Mouse (Mus musculus): ENCODE measurements around the gene Inpp5a.

The Inpp5a gene

DNA sequence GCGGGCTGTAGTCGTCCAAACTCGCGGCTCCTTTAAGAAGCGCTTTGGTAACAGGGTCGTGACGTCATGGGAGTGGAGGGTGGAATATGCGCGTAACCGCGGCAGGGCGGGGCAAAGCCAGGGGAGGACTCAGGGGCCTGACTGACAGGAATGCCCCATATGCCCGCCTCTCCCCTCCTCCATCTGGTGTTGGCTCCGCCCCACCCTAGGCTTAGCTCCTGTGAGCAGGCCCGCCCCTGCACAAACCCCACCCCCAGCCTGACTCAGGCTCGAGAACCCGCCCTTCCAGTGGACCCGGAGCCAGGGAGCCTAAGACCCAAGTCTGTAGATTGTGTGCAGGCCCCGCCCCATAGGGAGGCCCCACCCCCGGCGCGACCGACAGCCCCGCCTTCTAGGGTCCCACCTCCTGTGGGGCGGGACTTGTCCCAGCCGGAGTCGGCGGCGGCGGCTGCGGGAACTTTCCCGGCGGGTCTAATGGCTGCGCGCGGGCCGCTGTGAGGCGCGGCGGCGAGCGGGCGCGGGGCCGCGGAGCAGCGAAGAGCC lies at the start of gene Inpp5a:
Gene Inpp5a (plus strand): TSS at position 440 of the 543 bp plus-strand sequence.
- in situ Hi-C loops (cut with MboI, MseI) = no loop called here

DNA sequence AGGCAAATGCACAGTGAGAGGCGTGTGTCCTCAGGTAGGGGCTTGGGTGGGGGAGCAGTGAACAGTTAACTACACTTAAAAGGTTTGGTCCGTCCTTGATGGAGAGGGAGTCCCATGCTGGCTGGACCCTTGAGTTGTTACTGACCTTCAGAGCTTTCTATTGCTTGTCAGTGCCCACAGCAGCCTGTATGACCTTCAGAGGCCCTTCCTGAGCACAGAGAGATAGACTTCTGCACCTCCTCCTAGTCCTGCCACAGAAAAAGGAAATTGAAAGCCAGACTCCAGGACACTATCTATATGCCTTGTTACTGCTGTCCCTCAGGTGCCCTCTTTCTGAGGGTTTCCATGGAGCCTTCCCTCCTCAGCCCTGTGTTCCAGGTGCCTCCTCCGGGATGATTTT lies 49.7 kb upstream of the Inpp5a start:
- in situ Hi-C loops (cut with MboI, MseI) = no loop called here

DNA sequence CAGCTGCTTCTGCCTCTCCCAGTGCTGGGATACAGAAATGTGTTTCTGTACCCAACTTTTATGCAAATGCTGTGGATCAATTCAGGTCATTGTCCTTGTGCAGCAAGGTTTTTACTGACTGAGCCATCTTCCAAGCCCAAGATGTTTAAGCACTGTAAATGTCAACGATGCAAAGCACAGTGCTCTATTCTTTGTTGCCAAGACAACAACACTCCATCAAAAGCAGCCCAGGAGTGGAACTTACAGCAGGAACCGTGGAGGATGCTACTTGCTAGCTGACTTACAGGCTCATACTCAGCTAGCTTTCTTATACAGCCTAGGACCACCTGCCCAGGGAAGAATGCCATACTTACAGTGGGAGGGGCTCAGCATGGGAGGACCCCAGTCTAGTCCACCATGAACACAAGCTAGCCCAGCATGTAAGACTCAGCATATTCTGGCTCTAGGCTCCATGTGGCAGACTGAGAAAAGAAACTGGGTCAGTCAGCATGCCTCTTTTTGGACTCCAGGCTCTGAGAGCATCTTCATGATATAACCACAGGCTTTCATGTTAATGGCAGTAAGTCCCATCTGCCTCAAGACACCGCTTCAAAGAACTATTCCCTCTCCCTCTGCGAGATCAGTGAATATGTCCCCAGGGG lies 47.8 kb upstream of the Inpp5a start:
- in situ Hi-C loops (cut with MboI, MseI) = no loop called here

DNA sequence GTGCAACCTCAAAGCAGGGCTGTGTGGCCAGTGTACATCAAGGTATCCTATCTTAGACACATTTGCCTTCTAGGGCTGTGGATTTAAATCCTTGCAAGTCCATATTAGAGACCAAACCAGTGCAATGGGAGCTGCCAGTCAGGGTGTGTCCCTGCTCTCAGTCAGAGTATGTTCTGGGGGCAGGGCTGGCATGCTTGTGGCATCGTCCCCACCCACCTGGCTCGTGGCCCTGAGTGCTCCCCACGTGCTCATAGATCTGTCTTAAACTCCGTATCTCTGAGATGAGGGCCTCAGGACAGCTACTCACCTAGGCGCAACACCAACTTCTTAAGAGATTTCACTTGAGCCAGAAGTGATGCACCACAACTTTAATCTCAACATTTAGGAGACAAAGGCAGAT lies 46.1 kb upstream of the Inpp5a start:
- in situ Hi-C loops (cut with MboI, MseI) = no loop called here

DNA sequence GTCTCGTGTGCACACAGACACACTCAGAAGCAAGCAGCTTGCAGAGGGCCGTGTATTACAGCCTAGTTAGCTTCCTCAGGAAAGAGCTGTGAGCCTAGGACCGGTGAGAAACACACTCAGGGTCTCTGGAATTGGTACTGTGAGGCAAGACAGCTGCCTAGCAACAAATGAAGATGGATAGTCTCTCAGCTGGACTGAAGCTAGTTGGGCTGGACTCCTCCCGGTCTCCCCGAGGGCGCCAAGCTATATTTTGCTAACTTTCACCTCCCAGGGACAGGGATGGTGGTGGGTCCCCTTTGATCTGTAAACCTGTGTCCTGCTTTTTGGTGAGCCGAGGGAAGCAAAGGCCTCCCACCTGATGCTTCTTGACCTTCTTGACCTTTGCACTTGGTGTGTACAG lies 41.9 kb upstream of the Inpp5a start:
- in situ Hi-C loops (cut with MboI, MseI) = no loop called here

DNA sequence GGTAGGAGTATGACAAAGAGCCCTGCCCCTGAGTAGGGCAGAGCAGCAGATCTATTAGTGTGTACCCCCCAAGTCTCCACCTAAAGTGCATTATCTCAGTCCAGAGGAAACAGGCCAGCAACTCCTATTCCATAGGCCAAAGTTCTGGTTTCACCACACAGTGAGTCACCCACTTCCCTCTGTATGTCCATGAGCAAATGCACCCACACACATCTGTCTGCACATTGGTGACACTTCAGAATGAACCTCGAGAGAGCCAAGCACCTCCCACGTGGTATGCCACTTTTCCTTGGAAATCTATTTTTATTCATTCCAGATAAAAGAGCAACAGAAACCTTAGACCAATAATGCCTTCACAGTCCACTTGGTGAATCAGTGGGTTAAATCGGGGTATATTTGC lies 38.3 kb upstream of the Inpp5a start:
- in situ Hi-C loops (cut with MboI, MseI) = no loop called here

DNA sequence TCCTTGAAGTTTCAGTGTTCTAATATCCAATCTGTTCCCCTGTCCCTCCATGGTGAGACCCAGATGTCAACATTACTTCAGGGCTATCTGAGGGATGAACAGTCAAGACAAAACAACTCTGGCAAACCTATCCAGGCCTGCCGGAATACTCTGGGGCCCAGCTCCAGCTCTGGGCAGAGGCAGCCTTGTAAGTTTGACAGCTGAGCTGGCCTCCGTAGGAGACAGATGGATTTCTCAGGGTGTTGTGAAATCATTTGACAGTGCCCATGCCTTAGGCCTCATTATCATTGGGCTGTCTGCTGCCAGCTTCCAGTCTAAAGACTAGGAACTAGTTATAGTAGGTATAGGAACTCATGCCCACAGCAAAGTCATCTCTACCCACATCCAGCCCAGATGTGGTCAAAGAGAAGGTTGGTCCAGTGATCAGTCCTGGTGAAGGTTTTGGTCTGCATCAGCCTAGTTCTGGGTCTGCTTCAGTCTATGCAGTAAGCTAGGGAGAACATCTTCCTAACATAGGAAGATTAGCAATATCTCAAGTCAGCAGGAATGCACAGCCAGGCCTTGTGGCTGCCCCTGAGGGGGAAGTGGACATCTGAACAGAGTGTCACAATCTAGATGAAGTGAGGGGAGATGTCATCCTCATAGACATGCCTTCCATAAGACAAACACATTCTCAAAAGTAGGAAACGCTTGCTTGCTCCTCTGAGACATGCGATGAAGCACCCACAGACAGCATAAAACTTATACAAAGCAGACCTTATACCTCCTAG lies 34.4 kb upstream of the Inpp5a start:
- in situ Hi-C loops (cut with MboI, MseI) = no loop called here

DNA sequence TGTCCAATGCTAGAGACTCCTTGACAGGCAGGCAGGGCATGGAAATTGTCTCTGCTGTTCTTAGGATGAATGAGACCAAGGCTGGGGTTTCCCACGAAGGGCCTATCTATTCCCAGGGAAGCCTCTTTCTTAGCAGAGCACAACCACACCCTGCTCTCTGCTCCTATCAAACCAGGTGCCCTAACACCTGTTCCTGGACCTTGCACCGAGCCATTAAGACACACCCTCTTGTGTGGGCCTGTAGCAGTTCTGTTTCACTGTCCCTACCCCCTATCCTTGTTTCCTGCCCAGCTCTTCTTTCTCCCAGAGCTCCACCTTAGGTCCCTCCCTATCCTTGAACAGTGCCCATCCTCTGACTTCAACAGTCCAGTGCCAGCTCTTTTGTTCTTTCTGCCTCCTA lies 31.9 kb upstream of the Inpp5a start:
- in situ Hi-C loops (cut with MboI, MseI) = no loop called here

DNA sequence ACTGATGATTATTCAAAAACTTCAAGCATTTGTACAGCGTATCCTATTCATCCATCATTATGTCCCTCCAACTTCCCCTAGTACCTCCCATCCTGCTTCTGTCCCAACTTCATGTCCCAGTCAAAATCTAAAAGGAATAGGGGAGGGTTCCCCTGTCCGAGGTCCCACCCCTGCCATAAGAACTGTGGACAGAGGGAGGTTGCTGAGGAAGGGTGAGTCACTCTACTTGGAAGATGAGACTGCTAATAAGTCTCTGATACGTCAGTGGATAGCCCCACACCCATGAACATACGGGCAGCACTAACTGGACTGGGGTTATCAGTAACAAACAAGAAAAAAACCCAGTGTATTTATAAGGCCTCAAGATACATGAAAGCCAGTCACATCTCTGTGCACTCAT lies 29.0 kb upstream of the Inpp5a start:
- in situ Hi-C loops (cut with MboI, MseI) = no loop called here

DNA sequence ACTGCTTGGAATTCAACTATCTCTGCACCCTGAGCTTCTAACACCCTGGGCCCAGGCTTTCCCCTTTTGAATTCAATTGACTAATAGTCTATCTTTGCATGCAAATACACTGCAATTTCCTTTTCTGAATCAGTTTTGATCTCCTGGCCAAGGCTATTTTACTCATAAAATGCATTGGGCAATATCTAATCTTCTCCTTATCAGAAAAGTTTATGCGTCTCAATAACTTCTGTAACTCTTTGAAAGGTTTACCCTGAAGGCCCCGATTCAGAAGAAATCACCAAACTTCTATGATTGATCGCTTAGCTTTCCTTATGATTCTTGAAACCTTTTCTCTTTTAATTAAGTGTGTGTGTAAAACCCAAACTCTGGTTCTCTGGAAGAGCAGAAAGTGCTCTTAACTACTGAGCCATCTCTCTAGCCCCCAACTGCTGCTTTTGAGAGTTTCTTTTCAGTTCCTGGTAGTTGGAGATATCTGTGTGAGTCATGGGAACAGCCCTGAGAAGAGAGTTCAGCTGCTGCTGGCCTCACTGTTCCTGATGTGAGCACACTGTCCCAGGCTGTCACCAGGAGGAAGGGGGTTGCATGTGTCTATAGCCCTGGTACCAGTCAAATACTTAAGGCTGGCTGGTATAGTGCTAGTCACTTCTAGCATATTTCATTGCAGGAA lies 27.9 kb upstream of the Inpp5a start:
- in situ Hi-C loops (cut with MboI, MseI) = no loop called here

DNA sequence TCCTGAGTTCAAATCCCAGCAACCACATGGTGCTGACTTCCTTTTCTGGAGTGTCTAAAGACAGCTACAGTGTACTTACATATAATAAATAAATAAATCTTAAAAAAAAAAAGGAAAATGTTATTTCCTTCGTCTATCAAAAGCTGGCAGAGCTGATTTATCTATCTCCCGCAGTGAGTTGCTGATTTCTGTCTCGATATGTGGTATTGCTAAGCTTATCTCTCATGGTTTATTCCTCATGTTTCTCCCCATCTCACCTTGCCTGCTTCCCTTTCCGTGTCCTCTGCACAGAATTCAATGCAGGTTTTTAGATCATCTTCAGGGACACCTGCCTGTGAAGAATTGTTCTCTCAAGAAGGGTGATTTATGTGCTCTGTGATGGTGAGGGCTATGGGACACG lies 27.1 kb upstream of the Inpp5a start:
- in situ Hi-C loops (cut with MboI, MseI) = no loop called here

DNA sequence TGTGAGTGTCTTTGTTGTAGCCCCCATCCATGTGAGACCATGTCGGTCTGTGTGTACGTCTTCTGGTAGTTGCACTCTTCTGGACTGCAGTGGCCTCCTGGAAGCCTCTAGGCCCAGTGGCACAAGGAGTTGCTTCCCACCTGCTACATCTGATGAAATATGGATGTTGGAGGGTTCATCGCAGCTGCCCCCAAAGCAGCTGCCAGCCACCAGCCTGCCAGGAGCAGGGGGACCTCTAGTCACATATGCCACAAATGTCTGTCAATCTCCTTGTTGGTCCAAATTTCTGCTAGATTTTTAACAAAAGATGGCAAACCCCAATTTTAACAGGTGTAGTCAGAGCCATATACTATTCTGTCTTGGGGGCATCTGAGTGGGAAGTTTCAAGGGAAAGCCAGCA lies 26.4 kb upstream of the Inpp5a start:
- in situ Hi-C loops (cut with MboI, MseI) = no loop called here

DNA sequence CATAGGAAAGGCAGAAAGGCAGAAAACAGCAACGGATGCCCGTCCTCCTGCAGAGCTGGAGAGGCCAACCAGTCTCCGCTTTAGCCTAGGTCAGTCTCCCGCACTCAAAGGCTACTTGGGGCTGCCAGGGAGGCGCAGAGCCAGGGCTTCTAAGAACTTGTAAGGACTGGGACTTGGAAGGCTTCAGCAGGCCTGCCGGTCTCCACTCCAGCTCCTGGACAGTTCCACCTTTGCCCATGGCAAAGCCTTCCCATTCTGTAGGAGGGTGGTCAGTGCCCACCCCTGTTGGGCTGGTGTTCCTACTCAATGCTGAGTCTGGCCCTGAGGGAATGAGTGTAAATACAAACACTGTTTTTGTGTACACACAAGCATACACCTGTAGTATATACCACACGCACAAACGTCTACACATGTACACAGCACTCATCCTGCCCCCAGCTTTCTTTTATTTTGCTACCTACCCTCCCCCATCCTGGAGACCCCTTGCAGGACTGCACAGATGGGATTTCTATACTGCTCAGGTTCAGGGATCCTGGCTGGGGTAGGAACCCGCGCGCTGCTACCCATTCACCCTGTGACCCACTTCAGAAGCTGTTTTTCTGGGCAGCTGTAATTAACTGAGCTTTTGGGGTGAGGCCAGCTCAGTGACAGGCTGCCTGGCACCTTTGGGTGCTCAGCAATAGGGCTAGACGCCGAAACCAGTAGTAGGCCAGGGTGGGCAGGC lies 25.5 kb upstream of the Inpp5a start:
- in situ Hi-C loops (cut with MboI, MseI) = no loop called here

DNA sequence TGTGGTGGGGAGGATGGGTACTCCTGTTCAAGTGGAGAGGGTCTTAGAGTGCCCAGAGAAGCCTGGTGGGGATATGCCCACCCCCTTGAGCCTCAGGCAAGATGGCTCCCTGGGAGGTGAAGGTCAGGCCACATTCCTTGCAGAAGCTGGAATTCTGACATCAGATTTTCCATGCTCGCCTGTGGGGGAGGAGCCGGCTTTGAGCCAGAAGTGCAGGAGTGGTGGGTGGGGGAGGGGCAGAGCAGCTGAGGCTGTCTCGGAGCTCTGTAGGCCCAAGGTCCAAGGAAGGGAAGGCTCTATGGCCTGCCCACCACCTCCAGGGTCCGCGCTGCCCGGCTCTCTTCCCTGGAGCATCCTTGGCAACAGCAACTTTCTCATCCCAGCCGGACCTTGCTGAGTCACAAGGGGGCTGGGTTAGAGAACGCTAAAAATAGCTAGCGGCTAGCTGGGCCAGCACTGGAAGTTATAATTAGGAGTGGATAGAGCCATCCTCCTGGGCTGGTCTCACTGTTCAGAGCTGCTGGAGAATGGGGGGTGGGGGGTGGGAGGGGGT lies 24.8 kb upstream of the Inpp5a start:
- in situ Hi-C loops (cut with MboI, MseI) = no loop called here

DNA sequence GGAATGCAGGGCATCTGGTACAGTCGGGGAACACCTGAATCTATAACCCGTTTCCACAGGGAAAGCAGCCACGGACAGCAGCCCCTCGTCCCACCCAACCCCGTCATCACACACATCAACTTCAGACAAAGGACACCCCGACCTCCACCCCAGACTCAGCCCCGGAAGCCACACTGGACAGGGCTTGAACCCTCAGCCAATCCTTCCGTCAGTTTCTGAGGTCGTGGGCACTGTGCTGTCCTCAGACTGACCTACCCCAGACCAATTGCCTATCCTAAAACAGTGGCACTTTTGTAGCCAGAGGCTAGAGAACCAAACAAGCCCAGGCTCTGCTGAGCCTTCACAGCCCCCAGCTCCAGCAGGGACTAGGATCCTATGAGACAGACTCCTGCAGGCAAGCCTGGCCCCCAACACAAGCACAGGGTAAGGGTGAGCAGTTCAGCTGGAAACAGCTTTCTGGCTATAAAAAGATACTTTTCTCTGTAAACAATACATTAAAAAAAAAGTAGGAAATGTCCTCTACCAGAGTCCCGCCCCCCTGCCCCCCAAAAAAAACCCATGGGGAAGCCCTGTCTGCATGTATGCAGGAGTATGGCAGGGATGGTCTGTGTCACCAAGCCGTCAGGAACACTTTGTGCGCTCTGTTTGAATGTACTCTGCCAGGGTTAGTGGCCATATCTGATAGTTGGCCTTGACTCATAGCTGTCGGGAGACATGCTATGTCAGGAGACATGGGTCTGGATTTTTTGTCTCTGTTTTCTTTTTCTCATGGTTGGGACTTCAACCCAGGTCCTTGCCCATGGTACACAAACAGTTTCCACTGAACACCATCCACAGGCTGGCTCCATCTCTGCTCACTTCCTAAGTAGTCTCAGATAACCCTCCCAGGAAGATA lies 23.7 kb upstream of the Inpp5a start:
- in situ Hi-C loops (cut with MboI, MseI) = no loop called here

DNA sequence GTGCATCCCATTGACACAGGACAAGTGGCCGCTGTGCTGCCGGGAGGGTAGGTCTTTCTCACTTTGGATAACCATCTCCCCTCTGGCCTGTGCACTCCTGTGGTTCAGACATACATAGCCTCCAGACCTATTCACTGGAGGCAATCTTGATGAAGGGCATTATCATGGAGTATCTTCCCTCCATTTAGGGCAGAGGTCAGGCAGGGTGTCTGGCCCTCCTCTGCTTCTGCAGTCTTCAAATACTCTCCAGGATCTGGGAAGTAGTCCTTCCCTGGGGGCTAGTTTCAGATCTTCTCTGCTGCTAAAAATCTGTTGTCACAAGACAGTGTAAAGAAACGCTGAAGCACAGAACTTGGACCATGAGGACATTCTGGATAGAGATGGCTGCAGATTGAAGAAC lies 22.8 kb upstream of the Inpp5a start:
- in situ Hi-C loops (cut with MboI, MseI) = no loop called here

DNA sequence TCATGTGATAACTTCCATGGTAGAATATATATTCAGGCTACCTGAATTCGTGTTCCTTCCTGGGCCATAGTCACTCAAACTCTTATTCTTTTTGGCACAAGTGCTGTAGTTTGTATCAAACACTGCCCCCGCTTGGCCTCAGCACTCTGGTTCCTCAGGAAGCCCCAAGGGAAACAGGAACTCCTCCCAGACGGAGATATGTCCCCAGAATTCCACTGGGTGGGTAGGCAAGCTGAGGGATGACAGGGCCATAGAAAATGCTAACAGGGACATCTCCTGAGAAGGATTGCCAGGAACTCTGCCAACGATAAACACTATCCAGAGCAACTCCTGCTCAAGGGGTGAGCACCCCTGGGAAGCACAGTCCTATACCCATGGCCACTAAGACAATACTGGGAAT lies 22.4 kb upstream of the Inpp5a start:
- in situ Hi-C loops (cut with MboI, MseI) = no loop called here

DNA sequence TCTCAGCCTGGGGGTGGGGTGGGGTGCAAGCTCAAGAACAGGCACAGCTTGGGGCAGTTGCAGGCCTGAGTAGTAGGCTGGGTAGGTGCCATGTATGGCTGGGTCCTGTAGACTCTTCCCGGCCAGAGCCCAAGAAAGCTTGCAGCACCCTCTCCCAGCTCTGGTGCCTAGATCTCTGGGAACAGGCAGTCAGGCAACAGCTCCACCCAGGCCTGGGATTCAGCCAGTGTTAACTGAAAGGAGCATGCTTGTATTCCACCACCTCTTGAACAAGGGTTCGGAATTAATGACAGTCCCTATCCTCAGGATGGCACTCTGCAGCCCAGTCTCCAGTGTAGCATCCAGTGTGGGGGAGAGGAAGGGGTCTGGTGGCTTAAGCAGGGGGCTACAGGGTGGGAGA lies 20.7 kb upstream of the Inpp5a start:
- in situ Hi-C loops (cut with MboI, MseI) = no loop called here

DNA sequence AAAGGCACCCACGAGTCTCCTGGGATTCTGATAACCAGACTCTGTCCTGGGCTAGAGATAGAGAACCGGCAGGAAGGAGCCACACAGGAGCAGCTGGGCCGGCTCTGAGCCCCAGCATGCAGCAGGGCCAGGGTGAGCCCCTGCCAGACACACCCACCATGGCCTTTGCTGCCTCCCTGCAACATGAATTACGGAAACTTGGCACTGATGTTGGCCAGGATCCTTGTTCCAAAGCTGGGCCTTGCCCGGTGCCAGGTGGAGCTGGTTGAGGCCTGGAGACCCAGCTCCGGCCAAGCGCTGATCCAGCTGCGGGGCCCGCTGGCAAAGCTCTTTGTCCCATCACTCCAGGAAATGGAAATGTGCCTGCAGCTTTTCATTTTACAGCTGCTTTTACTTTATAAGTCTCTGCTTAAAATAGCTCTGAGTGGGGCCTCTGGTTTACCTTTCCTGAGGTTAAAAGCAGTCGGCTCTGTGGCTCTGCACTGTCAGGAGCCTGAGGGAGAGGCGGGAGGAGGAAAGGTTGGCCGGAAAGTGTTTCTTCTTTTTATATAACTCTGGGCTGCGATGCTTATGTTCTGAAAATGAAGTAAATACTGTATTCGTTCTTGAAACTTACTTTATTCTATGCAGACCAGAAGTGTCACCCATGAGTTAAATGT lies 20.1 kb upstream of the Inpp5a start:
- in situ Hi-C loops (cut with MboI, MseI) = no loop called here

DNA sequence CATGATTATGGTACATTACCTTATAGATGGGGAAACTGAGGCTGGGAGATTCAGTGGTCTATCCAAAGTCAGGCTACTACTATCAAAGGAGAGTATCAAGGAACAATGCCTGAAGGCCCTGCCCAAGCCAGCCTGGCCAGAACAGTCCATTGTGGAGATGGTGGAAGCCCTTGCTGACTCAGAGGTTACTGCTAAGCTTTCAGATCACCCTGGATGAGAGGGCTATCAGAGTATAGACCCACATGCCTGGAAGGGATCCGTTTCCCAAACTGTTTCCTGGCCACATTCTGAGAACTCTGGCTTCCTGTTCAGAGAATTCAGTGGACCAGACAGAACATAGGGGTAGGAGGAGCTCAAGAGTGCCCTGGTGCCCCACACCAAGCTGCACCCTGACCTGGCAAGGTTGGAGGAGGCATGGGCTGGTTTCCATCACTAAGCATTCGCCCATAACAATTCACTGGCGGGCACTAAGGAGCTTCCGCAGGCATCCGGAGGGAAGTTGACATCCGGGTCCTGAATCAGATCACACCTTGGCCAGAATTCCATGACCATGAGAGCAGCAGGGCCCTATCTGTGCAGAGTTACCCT lies 19.3 kb upstream of the Inpp5a start:
- in situ Hi-C loops (cut with MboI, MseI) = no loop called here

Data from T-helper 2 cell (primary cell).